Mouse (Mus musculus): ENCODE measurements around the gene Usp28.
"Not testable (repeated sequence)": the region's sequence is repeated elsewhere in the genome, so short reads cannot be mapped to it uniquely, and the experiment has no call there.

Gene Usp28

GRCm38 (mm10) chr9:48984845-48985707, at the start of gene Usp28:
Gene Usp28 (plus strand): TSS chr9:48985375.
- peak; percentile 100 for DNase-seq

GRCm38 (mm10) chr9:48942349-48942748, 42.8 kb upstream of the Usp28 start:
- no peak for DNase-seq

- DNase-seq: no peak
These were observed 37.6 kb upstream of the Usp28 start for GRCm38 (mm10) chr9:48947565-48947964.

GRCm38 (mm10) chr9:48961314-48961713, 23.9 kb upstream of the Usp28 start:
- DNase-seq: no peak

- no peak for DNase-seq
These were observed 23.0 kb upstream of the Usp28 start for GRCm38 (mm10) chr9:48962131-48962530.

- no peak for DNase-seq
These were observed 20.6 kb upstream of the Usp28 start, which contains the start of gene Htr3b for GRCm38 (mm10) chr9:48964587-48965040. Gene Htr3b (minus strand): TSS chr9:48964990.

- peak; percentile 69 for DNase-seq
These were observed 12.7 kb upstream of the Usp28 start for GRCm38 (mm10) chr9:48972494-48972893.

- no peak for DNase-seq
These were observed 8.4 kb upstream of the Usp28 start for GRCm38 (mm10) chr9:48976661-48977355.

- no peak for DNase-seq
These were observed 4.8 kb upstream of the Usp28 start for GRCm38 (mm10) chr9:48980371-48980770.

GRCm38 (mm10) chr9:48980781-48981180, 4.4 kb upstream of the Usp28 start:
- DNase-seq: no peak

- no peak for DNase-seq
These were observed 3.3 kb upstream of the Usp28 start for GRCm38 (mm10) chr9:48981827-48982226.

GRCm38 (mm10) chr9:48983801-48984200, 1.4 kb upstream of the Usp28 start:
- DNase-seq: not testable (repeated sequence)

GRCm38 (mm10) chr9:48984320-48984844, 793 bp upstream of the Usp28 start:
- no peak for DNase-seq

GRCm38 (mm10) chr9:48985708-48986088, 523 bp downstream of the Usp28 start:
- DNase-seq: no peak

GRCm38 (mm10) chr9:48986616-48987141, 1.5 kb downstream of the Usp28 start:
- DNase-seq: no peak

- peak; percentile 33 for DNase-seq
These were observed 2.3 kb downstream of the Usp28 start for GRCm38 (mm10) chr9:48987201-48988101.

- no peak for DNase-seq
These were observed 6.5 kb downstream of the Usp28 start for GRCm38 (mm10) chr9:48991671-48992070.

GRCm38 (mm10) chr9:48994779-48995178, 9.6 kb downstream of the Usp28 start:
- DNase-seq: no peak

- no peak for DNase-seq
These were observed 10.6 kb downstream of the Usp28 start for GRCm38 (mm10) chr9:48995735-48996134.

- no peak for DNase-seq
These were observed 14.1 kb downstream of the Usp28 start for GRCm38 (mm10) chr9:48999256-48999655.

GRCm38 (mm10) chr9:49015824-49016223, 30.6 kb downstream of the Usp28 start:
- no peak for DNase-seq

- DNase-seq: no peak
These were observed 36.1 kb downstream of the Usp28 start for GRCm38 (mm10) chr9:49021289-49021688.
